Mouse (Mus musculus) olfactory bulb, adult 2 months (tissue): ENCODE measurements around the gene Ttyh3.

ENCODE experiments used
- CTCF ChIP-seq: fragments of 200-500 bp; IDR thresholded peaks from 2 replicates; pipeline ENCODE4 v1.5.1; 2012; ENCODE audit warnings: low read depth, mild to moderate bottlenecking, low read length, moderate library complexity; ENCODE audit not compliant: insufficient read depth
- POLR2A ChIP-seq: fragments of 200-500 bp; IDR thresholded peaks from 2 replicates; pipeline ENCODE4 v1.6.1; 2012; ENCODE audit warnings: mild to moderate bottlenecking, low read depth, low read length, moderate library complexity; ENCODE audit not compliant: insufficient read depth

DNA sequence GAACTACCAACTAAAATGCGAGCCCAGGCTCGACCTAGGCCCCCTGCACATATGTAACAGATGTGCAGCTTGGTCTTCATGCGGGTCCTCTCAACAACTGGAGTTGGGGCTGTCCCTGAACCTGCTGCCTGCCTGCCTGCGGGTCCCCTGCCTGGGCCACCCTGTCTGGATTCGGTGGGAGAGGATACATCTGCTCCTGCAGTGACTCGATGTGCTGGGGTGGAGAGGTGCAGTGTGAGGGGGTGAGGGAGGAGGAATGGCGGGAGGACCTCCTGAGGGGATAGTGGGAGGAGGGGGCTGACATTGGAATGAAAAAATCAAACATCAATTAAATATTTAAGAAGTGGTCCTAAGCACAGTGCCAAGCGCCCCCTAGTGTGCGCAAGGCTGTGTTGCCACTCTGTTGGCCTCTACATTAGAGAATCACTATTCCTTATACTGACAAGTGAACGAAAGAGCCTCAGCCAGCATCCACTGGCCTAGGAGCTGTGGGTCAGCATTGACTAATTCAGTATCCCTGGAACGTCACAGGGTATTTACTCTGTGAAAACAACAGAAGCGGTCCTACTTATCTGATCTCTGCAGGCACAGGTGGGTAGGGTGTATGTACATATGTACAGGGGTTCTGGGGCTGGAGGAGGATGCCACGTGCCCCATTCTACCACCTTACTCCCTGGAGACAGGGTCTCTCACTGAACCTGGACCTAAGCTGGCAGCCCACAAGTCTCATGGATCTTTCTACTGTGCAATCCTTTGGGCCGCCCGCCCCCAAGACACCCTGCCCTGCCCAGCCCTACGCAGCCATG lies 35.7 kb upstream of the Ttyh3 start:
- no peak for TF ChIP-seq POLR2A
- TF ChIP-seq CTCF, result no peak
